Mouse (Mus musculus): ENCODE data around the gene Atp5g3.

DNA sequence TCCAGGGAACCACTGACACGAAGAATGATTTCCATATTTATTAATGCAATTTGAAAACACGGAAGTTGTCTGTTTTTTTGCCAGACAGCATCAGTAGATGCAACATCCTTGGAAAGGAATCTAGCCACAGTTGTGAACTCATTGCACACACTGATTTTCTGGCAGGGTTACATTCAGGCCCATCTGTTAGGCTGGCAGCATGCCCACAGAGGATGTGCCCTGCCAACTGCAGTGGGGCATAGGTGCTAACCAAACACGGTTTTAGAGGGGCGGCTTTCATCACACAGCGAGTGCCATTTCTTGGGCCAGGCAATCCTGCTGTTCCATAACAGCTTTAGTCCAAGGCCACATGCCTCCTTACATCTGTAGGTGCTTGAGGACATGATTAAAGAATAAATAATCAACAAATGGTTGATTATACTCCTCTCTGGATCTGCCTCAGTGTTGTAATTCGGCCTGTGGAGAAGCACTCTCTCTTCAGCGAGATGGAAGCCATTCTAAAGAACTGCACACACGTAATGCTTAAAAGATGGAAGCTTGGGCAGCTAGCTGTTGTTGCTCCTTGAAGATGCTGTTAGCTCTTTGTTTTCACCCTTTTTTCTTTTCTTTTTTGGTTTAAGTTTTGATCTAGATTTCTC lies 21.7 kb upstream of the Atp5g3 start:
- TF ChIP-seq CTCF (IDR thresholded peaks at IDR 0.05; ENCODE audit: control insufficient read depth, insufficient read depth, insufficient read length) (no peak), CEBPB (IDR thresholded peaks at IDR 0.05; ENCODE audit: low read depth) (no peak), MAX (IDR thresholded peaks at IDR 0.05) (no peak), MYOG (IDR thresholded peaks at IDR 0.05; ENCODE audit: control insufficient read depth, extremely low read depth, insufficient read length) (no peak), MYOD1 (IDR thresholded peaks at IDR 0.05; ENCODE audit: control insufficient read depth, insufficient read length, low read depth) (no peak), USF1 (IDR thresholded peaks at IDR 0.05; ENCODE audit: low read depth) (no peak), FOSL1 (IDR thresholded peaks at IDR 0.05; ENCODE audit: insufficient read depth, low read length, poor library complexity, severe bottlenecking) (no peak)
